11 mouse cellular contexts compared by ENCODE assay signal in genomic region chr10:77225414-77225813, GRCm38 (mm10). TPM values are rescaled to one million over a fixed set of nuclear protein-coding genes. Genes with fewer than 3 reads are reported as not detected.
DNase-seq lines count a peak whose midpoint lies in the region; ATAC-seq lines count a peak whose summit lies in the region.
"Had no signal": no experiment of that assay in that cellular context is flagged by ENCODE, and none has a peak within 500 bp of the region (broad histone marks: within the 10 kb centered on the region; RNA-seq: fewer than 3 reads in every experiment).

No protein-coding gene starts in this region.

- H3K27ac ChIP-seq in heart, embryonic 10.5 days = peak overlapping the region; percentile 69
- H3K27ac ChIP-seq in liver, embryonic 16.5 days (ENCODE audit: low read length) = peak overlapping the region; percentile 81
- H3K27ac ChIP-seq: embryonic facial prominence, embryonic 12.5 days; layer of hippocampus, adult 2 months had no signal

- peak overlapping the region; percentile 46 for H3K4me2 ChIP-seq in liver, embryonic 16.5 days (ENCODE audit: low read depth, low read length)
- H3K4me2 ChIP-seq: embryonic facial prominence, embryonic 12.5 days had no signal

- H3K27me3 ChIP-seq in heart, embryonic 10.5 days (ENCODE audit: insufficient read depth, poor library complexity, severe bottlenecking) = no peaks in the 10 kb centered on the region
- H3K27me3 ChIP-seq in liver, embryonic 16.5 days (ENCODE audit: control insufficient read depth, insufficient read depth, low read depth, low read length) = no peaks in the 10 kb centered on the region
- H3K27me3 ChIP-seq: embryonic facial prominence, embryonic 12.5 days had no signal

- H3K4me1 ChIP-seq in heart, embryonic 10.5 days = peaks cover 68% of the 10 kb centered on the region
- H3K4me1 ChIP-seq in liver, embryonic 16.5 days (ENCODE audit: control insufficient read depth, low read depth, low read length) = peaks cover 83% of the 10 kb centered on the region

- H3K36me3 ChIP-seq in heart, embryonic 10.5 days = no peaks in the 10 kb centered on the region
- H3K36me3 ChIP-seq in liver, embryonic 16.5 days (ENCODE audit: control insufficient read depth, insufficient read depth) = no peaks in the 10 kb centered on the region
- H3K36me3 ChIP-seq: embryonic facial prominence, embryonic 12.5 days had no signal

- peak; percentile 93 for DNase-seq in heart, embryonic 10.5 days (ENCODE audit: low spot score)
- no peak for DNase-seq in heart, postnatal 36 days
- no peak for DNase-seq in testis, postnatal 14 days (ENCODE audit: low spot score)
- DNase-seq in right cerebral cortex, adult 18-20 months = no peak
- no peak for DNase-seq in right cerebral cortex, postnatal 14 days
- DNase-seq: thymus, adult 18-20 months had no signal

- H3K9ac ChIP-seq in liver, embryonic 16.5 days (ENCODE audit: low read depth, low read length) = peak overlapping the region; percentile 13
- H3K9ac ChIP-seq: embryonic facial prominence, embryonic 12.5 days had no signal

- H3K9me3 ChIP-seq in heart, embryonic 10.5 days = no peaks in the 10 kb centered on the region
- no peaks in the 10 kb centered on the region for H3K9me3 ChIP-seq in liver, embryonic 16.5 days (replicated peaks; ENCODE audit: control insufficient read depth, low read length)
- H3K9me3 ChIP-seq: embryonic facial prominence, embryonic 12.5 days had no signal

- WGBS in heart, embryonic 10.5 days = 10% methylated on average over 9 of the region's 9 CpGs
- 5% methylated on average over 9 of the region's 9 CpGs for WGBS in liver, embryonic 16.5 days (ENCODE audit: insufficient replicate concordance)

- H3K4me3 ChIP-seq in heart, embryonic 10.5 days = no peak overlapping the region
- H3K4me3 ChIP-seq in liver, embryonic 16.5 days (ENCODE audit: low read depth, low read length) = peak overlapping the region; percentile 27
- H3K4me3 ChIP-seq: embryonic facial prominence, embryonic 12.5 days; layer of hippocampus, adult 2 months had no signal

- ATAC-seq in CD4-positive, CD25-positive, alpha-beta regulatory T cell, adult 4 months = peak; percentile 26
- peak; percentile 84 for ATAC-seq in erythroblast, adult 5-6 weeks (replicated peaks; ENCODE audit: low FRiP score, poor library complexity, severe bottlenecking)
- peak; percentile 79 for ATAC-seq in liver, embryonic 16.5 days (ENCODE audit: low read depth)

- intact Hi-C loops in heart, postnatal 36 days (cut with DNase I) = no loop called here

RNA-seq across cellular contexts. Expression of gene Pofut2, which starts 33.6 kb away (rescaled TPM):
- polyA plus RNA-seq in heart, embryonic 10.5 days (2016; fragmentation: Nextera tagmentation; extraction: Ambion mirVana) = 119 and 137 TPM in 2 replicates
- total RNA-seq in heart, postnatal 36 days (2021) = 10 to 100 TPM; 39.2 to 40.7 TPM
- 10 to 100 TPM; 20.2 to 25.8 TPM for polyA plus RNA-seq in CD4-positive, CD25-positive, alpha-beta regulatory T cell, adult 4 months (2017; shearing (Covaris generic))
- 0.77 and 2.9 TPM in 2 replicates for total RNA-seq in erythroblast, adult 5-6 weeks (2015; ENCODE audit: low replicate concordance)
- 2.0 and 3.4 TPM in 2 replicates for total RNA-seq in erythroblast, adult 5-6 weeks (2017; ENCODE audit: low replicate concordance)
- polyA plus RNA-seq in liver, embryonic 16.5 days (2015; fragmentation: Nextera tagmentation; extraction: Ambion mirVana) = 24.9 and 25.2 TPM in 2 replicates

RNA-seq across cellular contexts. Expression of gene Col18a1, which starts 59.1 kb away (rescaled TPM):
- 232 and 318 TPM in 2 replicates for polyA plus RNA-seq in heart, embryonic 10.5 days (2016; fragmentation: Nextera tagmentation; extraction: Ambion mirVana)
- total RNA-seq in heart, postnatal 36 days (2021) = 10 to 100 TPM; 11.4 to 12.0 TPM
- under 1 TPM in 1 of 2 experiments, not detected in 1; 0.16 TPM for polyA plus RNA-seq in CD4-positive, CD25-positive, alpha-beta regulatory T cell, adult 4 months (2017; shearing (Covaris generic))
- total RNA-seq in erythroblast, adult 5-6 weeks (2015; ENCODE audit: low replicate concordance) = not detected in 2 replicates
- total RNA-seq in erythroblast, adult 5-6 weeks (2017; ENCODE audit: low replicate concordance) = under 0.01 TPM in 1 of 2 replicates, not detected in the other
- 87.9 and 104 TPM in 2 replicates for polyA plus RNA-seq in liver, embryonic 16.5 days (2015; fragmentation: Nextera tagmentation; extraction: Ambion mirVana)

Comparison
In these comparisons a context has a peak if more than half of its experiments do, and no peak if none do; other contexts are left out.
1. ATAC-seq: peak in every context shown above with its lines; median percentile 84 in erythroblast, adult 5-6 weeks; 79 in liver, embryonic 16.5 days; 26 in CD4-positive, CD25-positive, alpha-beta regulatory T cell, adult 4 months.
2. RNA of gene Col18a1, which starts 59.1 kb away (polyA plus RNA-seq): 232 to 318 TPM in heart, embryonic 10.5 days and 87.9 to 104 TPM in liver, embryonic 16.5 days; 0.16 TPM in CD4-positive, CD25-positive, alpha-beta regulatory T cell, adult 4 months; every median in the first group is over 10 times any median in the second.